Mouse (Mus musculus): Measurements from ENCODE around the gene Lpar2. TPM values are rescaled to one million over a fixed set of nuclear protein-coding genes. Genes with fewer than 3 reads are reported as not detected.

Gene Lpar2
- polyA plus RNA-seq, 1 experiment, result 0.08 TPM

DNA sequence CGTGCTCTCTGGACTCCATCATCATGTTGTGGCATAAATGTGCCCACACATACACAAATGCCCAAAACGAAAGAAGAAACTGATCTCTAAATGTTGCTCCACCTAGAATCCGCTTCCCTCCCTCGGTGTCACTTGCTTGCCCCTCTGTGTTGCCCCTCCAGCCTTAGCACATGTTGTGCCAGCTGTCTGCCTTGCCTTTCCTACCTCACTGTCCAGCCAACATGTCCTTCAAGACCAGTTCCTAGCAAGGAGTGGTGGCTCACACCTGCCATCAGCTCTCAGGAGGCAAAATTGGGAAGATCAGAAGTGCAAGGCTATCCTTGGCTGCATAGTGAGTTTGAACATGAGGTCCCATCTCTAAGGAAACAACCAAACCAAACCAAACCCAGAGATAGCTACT is 55.2 kb downstream of the Lpar2 start:
- TF ChIP-seq FLI1 (IDR thresholded peaks at IDR 0.05; ENCODE audit: low read length) (no peak), GATA1 (IDR thresholded peaks at IDR 0.05; ENCODE audit: borderline replicate concordance, low read length) (no peak)
- peaks cover 29% of the 10 kb centered on the region for H3K9me3 ChIP-seq
- H3K27me3 ChIP-seq (replicated peaks), result peaks cover 76% of the 10 kb centered on the region

GRCm38 (mm10) chr8:69877992-69878391 is 55.8 kb downstream of the Lpar2 start:
- H3K36me3 ChIP-seq (replicated peaks; ENCODE audit: low read length), result peaks cover 8% of the 10 kb centered on the region
- TF ChIP-seq FLI1 (IDR thresholded peaks at IDR 0.05; ENCODE audit: low read length) (no peak), GATA1 (IDR thresholded peaks at IDR 0.05; ENCODE audit: borderline replicate concordance, low read length) (no peak)
- H3K27me3 ChIP-seq (replicated peaks), result peaks cover 78% of the 10 kb centered on the region
- H3K4me1 ChIP-seq, result peaks cover 36% of the 10 kb centered on the region
- H3K9me3 ChIP-seq, result peaks cover 35% of the 10 kb centered on the region
- H3K4me3 ChIP-seq (replicated peaks), result no peak overlapping the region

More for the DNA sequence above, 55.2 kb downstream of the Lpar2 start:
- Histone ChIP-seq H3K4me1 (peaks cover 33% of the 10 kb centered on the region), H3K36me3 (replicated peaks; ENCODE audit: low read length) (peaks cover 8% of the 10 kb centered on the region), H3K4me3 (replicated peaks) (no peak overlapping the region)

DNA sequence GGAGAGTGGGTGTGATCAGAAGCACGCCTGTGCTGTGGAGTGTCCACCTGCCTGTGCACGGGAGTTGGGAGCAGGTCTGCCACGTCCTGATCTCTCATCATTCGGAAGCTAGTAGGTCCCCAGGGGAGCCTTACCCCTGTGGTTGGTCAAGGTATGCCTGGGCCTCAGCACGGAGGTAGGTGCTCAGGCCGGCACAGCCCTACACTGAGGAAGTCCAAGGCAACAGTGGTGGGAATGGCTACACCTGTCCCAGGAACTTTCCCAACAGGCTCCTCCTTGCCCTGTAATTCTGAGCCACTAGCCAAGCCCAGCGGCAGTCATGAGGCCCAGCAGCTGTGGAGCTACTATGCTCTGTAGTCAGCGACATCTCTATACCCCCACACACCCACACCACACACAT is 57.4 kb downstream of the Lpar2 start:
- Histone ChIP-seq H3K4me1 (peaks cover 30% of the 10 kb centered on the region), H3K27me3 (replicated peaks) (peaks cover 88% of the 10 kb centered on the region), H3K4me3 (replicated peaks) (no peak overlapping the region), H3K9me3 (peaks cover 50% of the 10 kb centered on the region), H3K36me3 (replicated peaks; ENCODE audit: low read length) (peaks cover 8% of the 10 kb centered on the region)
- TF ChIP-seq GATA1 (IDR thresholded peaks at IDR 0.05; ENCODE audit: borderline replicate concordance, low read length) (no peak), FLI1 (IDR thresholded peaks at IDR 0.05; ENCODE audit: low read length) (no peak)

Other genes starting within 250 kb of the Lpar2 start
- gene Zfp868, start 196.9 kb upstream of the Lpar2 start, polyA plus RNA-seq (2012; ENCODE audit: insufficient read depth, low replicate concordance), result 0.07 and 1.4 TPM in 2 replicates
- gene Zfp964, start 167.9 kb upstream of the Lpar2 start, polyA plus RNA-seq (2012; ENCODE audit: insufficient read depth, low replicate concordance), result not detected in 2 replicates
- gene Zfp869, start 111.7 kb upstream of the Lpar2 start, polyA plus RNA-seq (2012; ENCODE audit: insufficient read depth, low replicate concordance), result 0.32 TPM in 1 of 2 replicates, not detected in the other
- 0.22 TPM in 1 of 2 replicates, not detected in the other for gene Zfp963, start 72.5 kb upstream of the Lpar2 start, polyA plus RNA-seq (2012; ENCODE audit: insufficient read depth, low replicate concordance)
- gene Gm20422, start 47.5 kb upstream of the Lpar2 start, polyA plus RNA-seq (2012; ENCODE audit: insufficient read depth, low replicate concordance), result not detected in 2 replicates
- 21.5 and 34.8 TPM in 2 replicates for gene Atp13a1, start 31.3 kb upstream of the Lpar2 start, polyA plus RNA-seq (2012; ENCODE audit: insufficient read depth, low replicate concordance)
- not detected in 2 replicates for gene Zfp866, start 31.3 kb upstream of the Lpar2 start, polyA plus RNA-seq (2012; ENCODE audit: insufficient read depth, low replicate concordance)
- 7.0 and 14.6 TPM in 2 replicates for gene Gmip, start 13.8 kb upstream of the Lpar2 start, polyA plus RNA-seq (2012; ENCODE audit: insufficient read depth, low replicate concordance)
- 1.7 TPM in 1 of 2 replicates, not detected in the other for gene Pbx4, start 10.1 kb downstream of the Lpar2 start, polyA plus RNA-seq (2012; ENCODE audit: insufficient read depth, low replicate concordance)
- 0.20 TPM in 1 of 2 replicates, not detected in the other for gene Cilp2, start 65.3 kb downstream of the Lpar2 start, polyA plus RNA-seq (2012; ENCODE audit: insufficient read depth, low replicate concordance)
- gene Tssk6, start 79.8 kb downstream of the Lpar2 start, polyA plus RNA-seq (2012; ENCODE audit: insufficient read depth, low replicate concordance), result 1.3 and 5.3 TPM in 2 replicates
- 31.7 and 195 TPM in 2 replicates for gene Ndufa13, start 80.1 kb downstream of the Lpar2 start, polyA plus RNA-seq (2012; ENCODE audit: insufficient read depth, low replicate concordance)
- 4.7 and 13.7 TPM in 2 replicates for gene Yjefn3, start 80.3 kb downstream of the Lpar2 start, polyA plus RNA-seq (2012; ENCODE audit: insufficient read depth, low replicate concordance)
- gene Gatad2a, start 174.0 kb downstream of the Lpar2 start, polyA plus RNA-seq (2012; ENCODE audit: insufficient read depth, low replicate concordance), result 83.9 and 88.5 TPM in 2 replicates
- 6.5 and 11.5 TPM in 2 replicates for gene Mau2, start 220.3 kb downstream of the Lpar2 start, polyA plus RNA-seq (2012; ENCODE audit: insufficient read depth, low replicate concordance)
- 38.9 and 42.3 TPM in 2 replicates for gene Sugp1, start 220.4 kb downstream of the Lpar2 start, polyA plus RNA-seq (2012; ENCODE audit: insufficient read depth, low replicate concordance)

All from megakaryocyte, embryonic 14.5 days (primary cell).